Mouse (Mus musculus): ENCODE results near the gene Mapk6. TPM values are rescaled to one million over a fixed set of nuclear protein-coding genes. Genes with fewer than 3 reads are reported as not detected.
A peak's percentile ranks its signal among the peaks of the same experiment; 100 is the strongest.
"Not testable (repeated sequence)": the region's sequence is repeated elsewhere in the genome, so short reads cannot be mapped to it uniquely, and the experiment has no call there.

Gene Mapk6
- 10 to 100 TPM; 24.8 to 29.1 TPM for total RNA-seq (2021)

DNA sequence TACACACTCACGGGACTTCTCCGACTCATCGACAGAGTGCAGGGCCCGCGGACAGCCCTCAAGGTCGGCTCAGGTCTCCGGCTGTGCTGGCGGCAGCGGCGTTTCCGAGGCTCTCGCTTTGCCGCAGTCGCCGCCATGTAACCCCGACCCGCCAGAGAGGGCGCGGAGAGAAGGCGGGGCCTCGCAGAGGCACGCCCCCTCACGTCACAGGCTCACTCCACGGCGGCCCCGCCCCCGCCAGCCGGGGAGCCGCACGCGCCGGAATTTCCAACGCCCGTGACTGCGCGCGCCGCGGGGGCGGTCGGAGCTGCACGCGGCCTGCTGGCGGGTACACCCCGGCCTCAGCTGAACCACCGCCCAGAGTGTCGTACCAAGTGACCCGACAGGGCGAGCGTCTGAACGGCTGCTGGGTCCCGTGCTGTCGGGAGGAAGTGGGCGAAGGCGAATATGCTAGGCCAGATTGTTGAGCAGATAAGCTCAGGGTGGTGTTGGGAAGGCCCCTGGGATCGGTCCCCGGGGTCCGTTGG, at the start of gene Mapk6:
Gene Mapk6 (minus strand): TSS at position 154 of the 527 bp plus-strand sequence.
- peak; percentile 99 to 100 for DNase-seq
- intact Hi-C loops (cut with DNase I) = loop anchor here (2.0 kb wide), 1 partner anchor 25 kb away; no protein-coding TSS in a partner anchor

DNA sequence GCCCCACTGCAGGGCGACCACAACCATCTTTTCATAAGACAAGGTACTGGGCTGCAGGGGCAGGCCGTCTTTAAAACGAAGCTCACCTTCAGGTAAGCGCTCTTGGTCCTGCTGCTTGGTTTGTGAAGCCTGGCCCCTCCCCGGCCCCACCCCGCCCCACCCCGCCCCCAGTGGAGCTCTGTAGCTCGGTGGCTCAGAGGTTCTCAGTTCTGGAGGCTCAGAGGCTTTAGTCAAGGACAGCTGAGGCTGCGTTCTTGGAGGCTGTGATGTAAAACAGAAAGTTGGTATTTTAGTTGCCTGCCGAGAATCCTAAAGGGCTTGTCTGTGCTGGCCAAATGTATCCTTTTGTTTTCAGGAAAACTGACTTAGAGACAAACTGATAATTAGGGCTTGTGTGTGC, 45.9 kb upstream of the Mapk6 start:
- intact Hi-C loops (cut with DNase I) = no loop called here
- no peak for DNase-seq

DNA sequence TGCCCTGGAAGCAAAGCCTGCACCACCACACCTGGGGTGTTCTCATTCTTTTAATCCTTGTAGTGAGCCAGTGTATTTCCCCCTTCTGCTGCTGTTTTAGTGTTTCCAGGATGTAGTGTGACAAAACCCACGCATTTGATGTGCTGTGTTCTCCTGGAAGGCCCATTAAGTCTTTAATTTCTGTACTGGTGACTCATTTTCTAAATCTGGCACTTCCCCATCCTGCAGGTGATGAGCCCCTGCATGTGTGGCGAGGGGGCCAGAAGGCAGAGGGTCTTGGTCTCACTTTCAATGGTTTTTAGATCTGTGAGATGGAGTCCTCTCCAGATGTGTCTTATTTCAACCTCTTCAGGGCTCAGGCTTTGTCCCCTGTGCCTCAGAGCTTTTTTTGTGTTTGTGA, 44.2 kb upstream of the Mapk6 start:
- no peak for DNase-seq
- intact Hi-C loops (cut with DNase I) = no loop called here

DNA sequence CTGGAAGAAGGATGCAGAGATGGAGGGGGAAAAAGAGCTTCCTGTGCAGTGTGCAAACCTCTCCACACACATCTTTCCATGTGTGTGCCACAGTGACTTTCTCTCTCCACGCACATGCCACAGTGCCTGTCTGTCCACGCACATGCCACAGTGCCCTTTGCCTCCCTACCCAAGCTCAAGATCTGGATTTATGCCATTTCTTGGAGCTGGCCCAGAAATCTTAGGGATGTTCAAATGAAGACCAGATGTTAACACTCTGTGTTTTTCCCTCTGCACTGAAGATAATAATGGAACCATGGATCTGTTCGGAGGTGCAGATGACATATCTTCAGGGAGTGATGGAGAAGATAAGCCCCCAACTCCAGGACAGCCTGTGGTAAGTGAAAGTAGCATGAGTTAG, 38.2 kb upstream of the Mapk6 start:
- intact Hi-C loops (cut with DNase I) = no loop called here
- DNase-seq = no peak

GRCm38 (mm10) chr9:75446574-75446973, 36.8 kb upstream of the Mapk6 start:
- intact Hi-C loops (cut with DNase I); DNase-seq: not testable (repeated sequence)

DNA sequence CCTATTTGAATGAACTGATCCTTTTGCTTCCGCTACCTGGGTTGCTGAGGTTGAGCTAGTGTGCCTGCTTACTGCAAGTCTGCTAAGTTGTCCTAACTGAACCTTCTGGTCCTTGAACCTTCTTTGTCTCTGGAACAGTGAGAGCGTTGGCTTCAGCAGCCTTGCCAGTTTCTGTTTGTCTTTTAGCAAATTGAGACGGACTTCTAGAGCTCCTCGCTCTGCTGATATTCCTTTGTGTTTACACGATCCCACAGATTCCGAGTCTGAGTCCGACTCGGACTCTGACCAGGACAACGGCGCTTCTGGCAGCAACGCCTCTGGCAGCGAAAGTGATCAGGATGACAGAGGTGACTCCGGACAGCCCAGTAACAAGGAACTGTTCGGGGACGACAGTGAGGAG, 35.2 kb upstream of the Mapk6 start:
- intact Hi-C loops (cut with DNase I) = no loop called here
- DNase-seq = no peak

- no peak for DNase-seq
- intact Hi-C loops (cut with DNase I) = no loop called here
Observed at GRCm38 (mm10) chr9:75441691-75442131, 31.9 kb upstream of the Mapk6 start.

DNA sequence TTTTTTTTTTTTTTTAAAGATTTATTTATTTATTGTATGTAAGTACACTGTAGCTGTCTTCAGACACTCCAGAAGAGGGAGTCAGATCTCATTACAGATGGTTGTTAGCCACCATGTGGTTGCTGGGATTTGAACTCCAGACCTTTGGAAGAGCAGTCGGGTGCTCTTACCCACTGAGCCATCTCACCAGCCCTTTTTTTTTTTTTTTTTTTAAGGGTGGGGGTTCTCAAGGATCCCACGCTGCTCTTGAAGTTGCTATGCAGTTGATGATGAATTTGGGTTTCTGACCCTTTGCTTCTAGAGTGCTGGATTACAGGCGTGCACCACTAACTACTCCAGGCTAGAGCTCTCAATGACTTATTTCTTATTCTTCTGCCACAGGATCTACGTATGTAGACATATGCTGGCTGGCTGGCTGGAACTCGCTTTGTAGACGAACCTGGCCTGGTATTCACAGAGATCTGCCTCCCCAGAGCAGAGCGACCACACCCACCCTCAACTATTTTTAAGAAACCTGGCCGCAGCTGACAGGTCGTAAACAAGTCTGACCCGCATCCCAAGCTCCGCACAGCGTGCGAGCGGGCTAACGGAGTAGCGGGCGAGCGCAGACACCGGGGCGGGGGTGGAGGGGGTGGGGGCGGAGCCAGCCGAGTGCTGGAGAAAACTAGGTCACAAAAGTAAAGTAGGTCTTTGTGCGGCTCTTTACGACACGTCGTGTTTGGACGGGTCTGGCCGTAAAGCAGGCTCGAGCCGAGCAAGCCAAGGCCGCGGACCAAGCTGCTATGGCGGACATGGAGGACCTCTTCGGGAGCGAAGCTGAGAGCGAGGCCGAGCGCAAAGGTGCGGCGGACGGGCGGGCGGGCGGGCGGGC, 31.2 kb upstream of the Mapk6 start, which contains the start of gene Leo1:
Gene Leo1 (plus strand): TSS at position 729 of the 871 bp plus-strand sequence.
- intact Hi-C loops (cut with DNase I) = no loop called here
- DNase-seq = peak; percentile 83 to 86

GRCm38 (mm10) chr9:75437653-75438385, 28.0 kb upstream of the Mapk6 start:
- DNase-seq = no peak
- intact Hi-C loops (cut with DNase I) = loop anchor here (1.0 to 10.0 kb wide), 2 partner anchors 76 to 383 kb away; no protein-coding TSS in a partner anchor

GRCm38 (mm10) chr9:75435918-75436317, 26.1 kb upstream of the Mapk6 start:
- DNase-seq = peak; percentile 75 to 76
- intact Hi-C loops (cut with DNase I) = loop anchor here (2.0 to 10.0 kb wide), 2 partner anchors 27 to 381 kb away; no protein-coding TSS in a partner anchor

- no peak for DNase-seq
- intact Hi-C loops (cut with DNase I) = loop anchor here (2.0 to 10.0 kb wide), 2 partner anchors 26 to 380 kb away; no protein-coding TSS in a partner anchor
Observed at GRCm38 (mm10) chr9:75435291-75435690, 25.5 kb upstream of the Mapk6 start.

GRCm38 (mm10) chr9:75434872-75435271, 25.1 kb upstream of the Mapk6 start:
- intact Hi-C loops (cut with DNase I) = loop anchor here (2.0 to 10.0 kb wide), 3 partner anchors 26 to 380 kb away; no protein-coding TSS in a partner anchor
- no peak for DNase-seq

DNA sequence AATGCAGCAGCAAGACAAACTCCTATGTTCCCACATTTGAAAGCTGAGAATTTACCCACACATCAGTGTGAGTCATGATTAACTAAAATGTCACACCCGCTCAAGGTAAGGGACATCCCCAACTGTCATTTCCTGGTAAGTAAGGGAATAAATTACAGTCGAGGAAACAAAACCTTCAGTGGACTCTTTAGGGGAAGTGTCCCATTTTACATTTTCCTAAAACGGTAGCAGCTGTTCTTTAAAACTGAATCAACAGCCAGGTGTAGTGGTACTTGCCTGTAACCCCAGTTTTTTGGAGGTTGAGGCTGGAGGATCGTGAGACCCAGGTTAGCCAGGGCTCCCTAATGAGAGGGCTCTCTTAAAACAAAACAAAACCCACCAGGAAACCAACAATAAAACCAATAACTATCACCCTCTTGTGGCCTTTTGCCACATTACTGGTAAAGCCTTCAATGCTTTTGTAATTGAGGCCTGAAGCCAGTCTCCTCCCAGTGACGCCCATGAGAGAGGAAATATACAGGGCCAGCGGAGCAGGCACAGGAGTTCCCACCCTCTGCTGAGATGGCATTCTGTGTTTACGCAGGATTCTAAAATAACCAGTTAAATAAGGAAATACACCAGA, 24.5 kb upstream of the Mapk6 start:
- intact Hi-C loops (cut with DNase I) = loop anchor here (2.0 to 10.0 kb wide), 3 partner anchors 25 to 379 kb away; no protein-coding TSS in a partner anchor
- peak; percentile 49 to 52 for DNase-seq

- no peak for DNase-seq
Observed at GRCm38 (mm10) chr9:75432694-75433093, 22.9 kb upstream of the Mapk6 start.

DNA sequence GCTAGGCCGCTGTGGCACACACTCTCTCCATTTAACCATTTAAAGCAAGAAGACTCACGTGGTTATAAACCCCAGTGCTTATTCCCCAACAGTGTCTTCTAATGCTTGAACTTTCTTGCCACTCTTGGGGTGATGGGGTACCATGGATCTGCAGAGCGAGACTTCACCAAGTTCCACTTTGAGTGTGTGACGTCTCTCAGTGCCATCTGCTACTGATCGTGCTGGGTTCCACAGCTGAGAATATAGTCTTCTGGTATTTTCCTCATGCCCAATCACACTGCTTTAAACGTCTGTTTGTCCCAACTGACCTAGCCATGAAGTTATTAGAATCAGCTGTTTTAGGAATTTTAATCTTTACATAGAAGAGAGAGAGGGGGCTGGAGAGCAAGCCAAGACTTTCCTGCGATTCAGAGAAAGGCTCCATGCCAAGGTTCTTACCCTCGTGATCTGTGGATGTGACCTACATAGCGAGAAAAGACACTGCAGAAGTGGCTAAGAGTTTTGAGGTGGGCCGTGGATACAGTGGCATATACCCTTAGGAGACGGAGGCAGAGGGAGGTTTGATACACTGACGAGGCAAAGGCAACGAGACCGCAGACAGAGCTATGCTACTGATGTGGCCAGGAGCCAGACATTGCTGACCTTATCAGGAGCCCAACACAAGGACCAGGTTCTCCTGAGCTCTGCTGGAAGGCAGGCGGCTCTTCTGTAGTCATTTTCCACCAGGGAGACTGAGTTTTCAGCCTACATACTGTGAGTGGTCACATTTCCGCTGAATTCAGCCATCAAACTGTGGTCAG, 21.2 kb upstream of the Mapk6 start:
- DNase-seq = peak; percentile 31 to 36
- intact Hi-C loops (cut with DNase I) = loop anchor here (5.0 to 10.0 kb wide), 2 partner anchors 34 to 376 kb away; no protein-coding TSS in a partner anchor

More at GRCm38 (mm10) chr9:75432694-75433093, 22.9 kb upstream of the Mapk6 start:
- intact Hi-C loops (cut with DNase I) = loop anchor here (5.0 to 10.0 kb wide), 2 partner anchors 35 to 378 kb away; no protein-coding TSS in a partner anchor

- intact Hi-C loops (cut with DNase I) = loop anchor here (5.0 to 10.0 kb wide), 2 partner anchors 32 to 375 kb away; no protein-coding TSS in a partner anchor
- DNase-seq = no peak
Observed at GRCm38 (mm10) chr9:75429657-75430056, 19.9 kb upstream of the Mapk6 start.

GRCm38 (mm10) chr9:75429040-75429439, 19.2 kb upstream of the Mapk6 start:
- intact Hi-C loops (cut with DNase I) = no loop called here
- DNase-seq = no peak

DNA sequence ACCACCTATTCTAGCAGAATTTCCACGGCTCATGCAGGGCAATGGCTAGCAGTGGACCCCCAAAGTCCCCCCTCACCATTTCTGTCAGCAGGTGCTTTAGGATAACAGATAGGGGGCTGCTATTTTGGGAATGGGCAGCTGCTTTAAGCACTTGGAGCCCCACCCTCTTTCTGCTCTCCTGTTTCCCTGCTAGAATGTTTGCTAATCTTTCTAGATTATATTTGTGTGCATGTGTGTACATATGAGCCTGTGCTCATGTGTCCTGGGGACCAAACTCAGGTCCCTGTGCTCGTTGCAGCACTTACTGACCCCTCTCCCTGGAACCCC, 18.4 kb upstream of the Mapk6 start:
- no peak for DNase-seq
- intact Hi-C loops (cut with DNase I) = no loop called here
